Mouse (Mus musculus) forelimb bud, embryonic 11.5 days (tissue): ENCODE data around the gene Ndrg2.
"Not testable (repeated sequence)": the region's sequence is repeated elsewhere in the genome, so short reads cannot be mapped to it uniquely, and the experiment has no call there.

Source experiments
- DNase-seq: peaks from one replicate; pipeline ENCODE4 v3.0.0-alpha.2; 2012; ENCODE audit warnings: low read depth, low spot score

Ndrg2 gene

DNA sequence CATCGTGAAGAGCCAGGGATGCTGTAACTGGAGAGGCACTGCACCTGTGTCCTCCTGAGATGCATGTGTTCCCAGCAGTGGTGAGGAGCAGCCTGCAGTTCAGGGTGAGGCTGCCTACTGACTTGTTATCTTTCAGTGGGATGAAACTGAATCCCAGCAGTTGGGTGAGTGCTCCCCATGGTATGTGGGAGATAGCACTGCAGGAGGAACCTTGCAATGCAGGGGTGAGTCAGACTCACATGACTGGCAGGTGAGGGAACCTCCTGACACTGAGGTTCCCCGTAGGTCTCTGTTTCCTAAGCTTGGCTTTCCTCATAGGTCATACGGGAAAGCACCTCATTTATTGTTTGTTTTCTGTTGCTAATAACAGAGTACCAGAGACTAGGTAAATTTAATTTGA is 36.4 kb downstream of the Ndrg2 start:
- no peak for DNase-seq

DNA sequence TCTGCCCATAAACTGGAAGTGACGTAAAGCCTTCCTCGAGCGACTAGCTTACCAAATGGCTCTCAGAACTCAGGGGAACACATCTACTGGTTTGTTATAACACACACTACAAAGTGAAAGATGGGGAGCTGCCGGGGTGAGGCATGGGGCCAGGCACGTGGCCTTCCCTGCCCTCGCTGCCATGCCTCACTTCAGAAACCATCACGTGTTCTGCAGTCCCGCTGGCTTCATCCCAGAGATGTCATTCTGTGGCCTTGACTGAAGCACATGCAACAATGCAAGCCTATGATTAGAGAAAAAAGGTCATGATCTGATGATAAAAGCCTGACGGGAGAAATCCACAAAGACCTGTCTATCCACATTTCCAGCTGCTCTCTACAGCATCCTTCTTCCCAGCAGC is 42.2 kb downstream of the Ndrg2 start:
- no peak for DNase-seq

DNA sequence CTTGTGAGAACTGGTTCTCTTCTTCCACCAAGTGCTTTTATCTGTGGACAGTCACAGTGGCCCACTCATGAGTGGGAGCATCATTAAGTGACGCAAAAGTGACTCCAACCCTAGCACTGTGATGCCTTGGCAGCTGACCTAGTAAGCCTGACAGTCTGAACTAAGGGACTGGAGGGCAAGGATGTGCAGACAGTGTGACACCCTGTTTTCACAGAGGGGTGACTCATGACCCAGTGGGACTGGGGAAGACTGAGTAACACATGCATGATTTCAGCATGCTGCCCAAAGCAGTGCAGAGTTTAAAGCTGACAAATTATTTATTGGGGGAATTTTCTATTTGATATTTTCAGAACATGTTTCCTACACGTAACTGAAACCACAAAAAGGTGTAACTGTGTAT is 43.2 kb downstream of the Ndrg2 start:
- no peak for DNase-seq

DNA sequence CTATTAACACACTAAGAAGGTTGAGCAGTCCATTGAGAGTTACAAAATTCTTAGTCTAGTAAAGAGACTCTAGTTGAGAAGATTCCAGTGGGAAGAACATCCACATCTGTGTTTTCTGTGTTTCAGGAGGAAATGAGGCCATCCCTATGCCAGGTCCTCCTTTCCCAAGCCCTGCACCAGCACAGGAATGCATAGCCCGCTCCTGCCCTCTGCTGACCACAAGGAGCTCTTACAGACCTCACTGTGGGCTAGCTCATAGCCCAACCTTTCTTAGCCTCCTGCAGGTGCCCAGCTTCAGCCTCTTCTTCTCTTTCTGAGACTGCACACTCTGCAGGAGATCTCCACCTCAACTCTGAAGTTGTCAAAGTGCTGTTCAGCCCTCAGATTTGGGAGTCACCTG is 50.4 kb downstream of the Ndrg2 start:
- peak; percentile 24 for DNase-seq

DNA sequence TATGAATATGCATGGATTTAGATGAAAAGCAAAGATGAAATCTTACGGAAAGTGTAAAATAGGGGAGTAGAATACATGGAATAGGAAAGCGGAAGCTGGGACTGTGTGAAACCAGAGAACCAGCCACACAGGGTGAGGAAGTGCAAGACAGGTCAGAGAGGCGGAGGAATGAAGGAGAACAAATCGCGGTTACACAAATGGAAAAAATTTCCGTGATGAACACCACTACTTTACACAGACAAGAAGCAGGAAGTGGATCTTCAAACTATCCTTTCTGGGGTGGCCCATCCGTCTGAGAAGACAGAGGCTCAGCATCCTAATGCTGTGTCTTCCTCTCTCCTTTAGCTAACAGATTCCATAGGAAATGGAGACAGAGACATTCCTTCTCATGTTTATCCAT is 58.7 kb downstream of the Ndrg2 start:
- not testable (repeated sequence) for DNase-seq
